Comparison of ENCODE assay signal across 8 mouse cellular contexts in the genomic region with DNA sequence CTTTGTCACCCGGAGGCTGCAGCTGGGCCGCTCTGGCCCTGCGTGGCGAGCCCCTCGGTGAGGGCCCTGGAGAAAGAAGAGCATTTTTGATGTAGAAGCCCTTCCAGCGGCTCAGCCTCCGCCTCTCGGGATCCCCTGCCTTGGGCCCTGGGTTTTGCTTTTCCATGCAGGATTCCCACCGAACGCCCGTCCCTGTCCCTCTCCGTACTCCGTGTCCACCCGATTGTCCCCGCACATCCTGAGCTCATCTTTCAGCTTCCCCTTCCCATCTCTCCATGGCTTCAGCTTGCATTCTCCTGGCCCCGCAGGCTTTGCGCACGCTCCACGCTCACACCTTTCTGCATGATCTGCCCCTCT. TPM values are rescaled to one million over a fixed set of nuclear protein-coding genes. Genes with fewer than 3 reads are reported as not detected.
DNase-seq lines count a peak whose midpoint lies in the region; ATAC-seq lines count a peak whose summit lies in the region.

No protein-coding gene starts in this region.

- H3K27ac ChIP-seq in heart, embryonic 15.5 days = peak overlapping the region; percentile 90

- H3K4me1 ChIP-seq in heart, embryonic 15.5 days (replicated peaks) = peaks cover 23% of the 10 kb centered on the region

- H3K4me3 ChIP-seq in heart, embryonic 15.5 days = peak overlapping the region; percentile 84

- H3K4me2 ChIP-seq in heart, embryonic 15.5 days = peak overlapping the region; percentile 83

- 0 out of 2 replicates have a peak, but pooled peaks have one; percentile 3 for ATAC-seq in heart, embryonic 15.5 days (replicated peaks; ENCODE audit: insufficient number of reproducible peaks, insufficient read depth, low FRiP score, low read depth)
- ATAC-seq in granulocyte monocyte progenitor cell, adult 5-6 weeks (replicated peaks; ENCODE audit: poor library complexity, severe bottlenecking) = peak; percentile 12
- peak; percentile 44 for ATAC-seq in megakaryocyte-erythroid progenitor cell, adult 5-6 weeks (replicated peaks; ENCODE audit: low FRiP score, low TSS enrichment, poor library complexity, severe bottlenecking)

- no peak for DNase-seq in heart, adult 18-20 months
- peak; percentile 49 for DNase-seq in MN1 (ENCODE audit: low spot score)
- DNase-seq in adrenal gland, postnatal 25 days = no peak
- no peak for DNase-seq in ovary, postnatal 36 days (ENCODE audit: low spot score)
- DNase-seq in frontal cortex, postnatal 14 days (ENCODE audit: low spot score in 2 of 2) = no peak

- under 1% methylated on average over 19 of the region's 19 CpGs for WGBS in heart, embryonic 15.5 days

- H3K36me3 ChIP-seq in heart, embryonic 15.5 days = peaks cover 29% of the 10 kb centered on the region

- H3K27me3 ChIP-seq in heart, embryonic 15.5 days = no peaks in the 10 kb centered on the region

- peak overlapping the region; percentile 84 for H3K9ac ChIP-seq in heart, embryonic 15.5 days

- no peaks in the 10 kb centered on the region for H3K9me3 ChIP-seq in heart, embryonic 15.5 days (replicated peaks)

RNA-seq across cellular contexts. Expression of a gene that starts 0.3 kb away (rescaled TPM):
- 11.6 and 16.4 TPM in 2 replicates for polyA plus RNA-seq in heart, embryonic 15.5 days (2015; fragmentation: Nextera tagmentation; extraction: Ambion mirVana)
- total RNA-seq in heart, adult 18-20 months (2021) = 10 to 100 TPM; 10.2 to 23.2 TPM
- total RNA-seq in granulocyte monocyte progenitor cell, adult 5-6 weeks (2014; fragmentation: Nextera tagmentation) = 42.5 and 46.2 TPM in 2 replicates
- total RNA-seq in granulocyte monocyte progenitor cell, adult 5-6 weeks (2017) = 25.7 and 34.0 TPM in 2 replicates
- 42.9 and 43.9 TPM in 2 replicates for total RNA-seq in megakaryocyte-erythroid progenitor cell, adult 5-6 weeks (2014; fragmentation: Nextera tagmentation)
- 19.5 and 23.3 TPM in 2 replicates for total RNA-seq in megakaryocyte-erythroid progenitor cell, adult 5-6 weeks (2017)
- 123 and 143 TPM in 2 replicates for total RNA-seq in adrenal gland, postnatal 25 days (2021)

RNA-seq across cellular contexts. Expression of a gene that starts 26.1 kb away (rescaled TPM):
- polyA plus RNA-seq in heart, embryonic 15.5 days (2015; fragmentation: Nextera tagmentation; extraction: Ambion mirVana) = 6.8 and 8.2 TPM in 2 replicates
- total RNA-seq in heart, adult 18-20 months (2021) = 1 to 10 TPM; 1.9 to 2.6 TPM
- 1.1 and 2.5 TPM in 2 replicates for total RNA-seq in granulocyte monocyte progenitor cell, adult 5-6 weeks (2014; fragmentation: Nextera tagmentation)
- total RNA-seq in granulocyte monocyte progenitor cell, adult 5-6 weeks (2017) = 1.6 and 2.0 TPM in 2 replicates
- total RNA-seq in megakaryocyte-erythroid progenitor cell, adult 5-6 weeks (2014; fragmentation: Nextera tagmentation) = 1.7 and 1.9 TPM in 2 replicates
- 2.2 and 3.1 TPM in 2 replicates for total RNA-seq in megakaryocyte-erythroid progenitor cell, adult 5-6 weeks (2017)
- 6.8 and 8.2 TPM in 2 replicates for total RNA-seq in adrenal gland, postnatal 25 days (2021)

RNA-seq across cellular contexts. Expression of a gene that starts 44.3 kb away (rescaled TPM):
- polyA plus RNA-seq in heart, embryonic 15.5 days (2015; fragmentation: Nextera tagmentation; extraction: Ambion mirVana) = 11.6 and 14.9 TPM in 2 replicates
- total RNA-seq in heart, adult 18-20 months (2021) = 10 to 100 TPM; 37.8 to 44.5 TPM
- total RNA-seq in granulocyte monocyte progenitor cell, adult 5-6 weeks (2014; fragmentation: Nextera tagmentation) = 10.2 and 10.3 TPM in 2 replicates
- total RNA-seq in granulocyte monocyte progenitor cell, adult 5-6 weeks (2017) = 8.6 and 8.9 TPM in 2 replicates
- 67.0 and 82.9 TPM in 2 replicates for total RNA-seq in megakaryocyte-erythroid progenitor cell, adult 5-6 weeks (2014; fragmentation: Nextera tagmentation)
- 29.2 and 32.5 TPM in 2 replicates for total RNA-seq in megakaryocyte-erythroid progenitor cell, adult 5-6 weeks (2017)
- total RNA-seq in adrenal gland, postnatal 25 days (2021) = 105 and 111 TPM in 2 replicates

RNA-seq across cellular contexts. Expression of a gene that starts 47.2 kb away (rescaled TPM):
- 0.09 TPM in 1 of 2 replicates, not detected in the other for polyA plus RNA-seq in heart, embryonic 15.5 days (2015; fragmentation: Nextera tagmentation; extraction: Ambion mirVana)
- total RNA-seq in heart, adult 18-20 months (2021) = not detected
- not detected in 2 replicates for total RNA-seq in granulocyte monocyte progenitor cell, adult 5-6 weeks (2014; fragmentation: Nextera tagmentation)
- total RNA-seq in granulocyte monocyte progenitor cell, adult 5-6 weeks (2017) = not detected in 2 replicates
- not detected in 2 replicates for total RNA-seq in megakaryocyte-erythroid progenitor cell, adult 5-6 weeks (2014; fragmentation: Nextera tagmentation)
- not detected in 2 replicates for total RNA-seq in megakaryocyte-erythroid progenitor cell, adult 5-6 weeks (2017)
- total RNA-seq in adrenal gland, postnatal 25 days (2021) = not detected in 2 replicates
